Mouse (Mus musculus) retina, postnatal 1 day (tissue): ENCODE measurements around the gene Fxyd4.

Experiments used
- DNase-seq: peaks from one replicate; pipeline ENCODE4 v3.0.0-alpha.2; 2012

The Fxyd4 gene

DNA sequence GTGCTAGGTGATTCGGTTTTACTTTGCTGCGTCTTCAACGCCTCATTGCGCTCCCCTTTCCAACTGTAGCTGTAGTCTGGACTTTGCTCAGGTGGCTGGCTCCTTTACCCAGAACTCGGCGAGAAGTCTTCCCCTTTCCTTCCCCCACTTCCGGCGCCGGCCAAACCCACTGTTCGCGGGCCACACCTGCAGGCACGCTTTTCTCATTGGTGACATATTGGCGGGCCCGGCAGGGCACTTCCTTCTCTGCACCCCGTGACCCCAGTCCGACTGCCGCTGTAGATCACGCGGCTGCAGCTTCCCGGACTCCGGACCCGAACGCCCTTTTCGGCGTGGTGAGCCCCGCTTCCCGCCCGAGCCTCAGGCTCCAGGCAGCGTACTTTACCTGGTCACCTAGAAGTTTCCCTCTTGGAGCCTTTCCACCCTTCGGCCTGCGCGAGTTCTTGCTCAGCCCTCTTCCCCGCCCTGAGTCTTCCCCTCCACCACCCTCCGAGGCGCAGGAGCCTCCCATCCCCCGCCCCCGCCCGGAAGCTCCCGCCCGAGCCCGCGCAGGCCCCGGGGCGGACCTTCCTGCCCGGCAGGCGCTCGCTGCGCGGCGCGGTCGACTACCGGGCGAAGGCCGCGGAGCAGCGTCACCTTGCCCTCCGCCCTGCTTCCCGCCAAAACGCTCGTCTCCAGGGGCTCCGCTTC lies 20.6 kb downstream of the Fxyd4 start:
- DNase-seq = peak; percentile 87

DNA sequence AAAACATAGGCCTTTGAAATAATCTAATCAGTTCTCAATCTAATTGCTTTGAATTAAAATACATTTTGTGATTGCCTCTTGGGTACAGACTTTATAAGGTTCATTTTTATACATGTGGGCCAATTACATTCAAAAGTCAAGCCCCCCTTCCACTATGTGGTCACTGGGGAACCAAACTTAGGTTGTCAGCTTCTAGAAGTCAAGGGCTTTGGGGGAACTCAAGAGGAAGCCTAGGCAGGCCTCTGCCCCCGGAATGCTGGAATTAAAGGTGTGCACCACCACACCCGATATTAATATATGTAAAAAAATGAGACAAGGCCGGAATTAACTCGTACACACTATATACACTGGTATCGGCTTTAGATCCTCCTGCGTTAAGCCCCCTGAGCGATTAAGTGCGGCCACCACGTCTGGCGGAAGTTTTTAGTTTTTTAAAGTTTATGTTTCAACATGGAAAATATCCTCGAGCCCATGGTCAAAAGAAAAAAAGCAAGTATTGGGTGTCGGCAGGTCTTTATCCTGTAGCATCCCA lies 21.2 kb downstream of the Fxyd4 start:
- DNase-seq = no peak

DNA sequence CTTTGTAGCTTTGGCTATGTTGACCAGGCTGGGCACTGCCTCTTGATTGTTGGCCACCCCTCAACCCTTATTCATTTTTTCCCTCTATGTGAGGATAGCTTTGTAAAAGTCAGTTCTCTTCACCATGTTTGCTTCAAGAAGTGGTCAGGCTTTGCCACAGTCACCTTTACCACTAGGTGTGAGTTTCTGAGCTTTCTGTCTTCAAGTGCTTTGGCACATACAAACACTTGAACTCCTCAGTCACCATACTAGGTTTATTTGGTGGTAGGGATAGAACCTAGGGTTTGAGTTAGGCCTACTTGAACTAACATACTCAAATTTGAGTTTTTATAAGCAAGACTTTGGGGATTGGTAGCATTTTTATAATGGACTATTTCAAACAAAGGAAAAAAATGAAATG lies 23.0 kb downstream of the Fxyd4 start:
- DNase-seq = no peak

DNA sequence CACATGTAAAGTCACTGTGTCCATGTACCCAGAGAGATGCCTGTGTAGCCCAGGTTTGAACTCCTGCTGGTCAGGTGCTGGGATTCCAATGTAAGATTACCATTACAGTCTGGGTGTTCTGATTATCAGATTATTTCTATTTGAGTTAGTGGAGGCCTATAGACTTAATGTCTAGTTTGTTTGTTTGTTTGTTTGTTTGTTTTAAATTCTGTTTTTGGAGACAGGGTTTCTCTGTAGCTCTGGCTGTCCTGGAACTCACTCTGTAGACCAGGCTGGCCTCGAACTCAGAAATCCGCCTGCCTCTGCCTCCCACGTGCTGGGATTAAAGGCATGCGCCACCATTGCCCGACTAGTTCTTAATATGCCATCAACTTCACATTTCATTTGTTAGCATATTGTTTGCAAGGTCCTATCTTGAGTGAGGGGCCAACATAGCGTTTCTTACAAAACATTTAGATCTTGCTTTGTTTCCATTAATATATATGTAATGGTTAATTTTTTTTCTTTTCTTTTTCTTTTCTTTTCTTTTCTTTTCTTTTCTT lies 27.3 kb downstream of the Fxyd4 start:
- DNase-seq = no peak

DNA sequence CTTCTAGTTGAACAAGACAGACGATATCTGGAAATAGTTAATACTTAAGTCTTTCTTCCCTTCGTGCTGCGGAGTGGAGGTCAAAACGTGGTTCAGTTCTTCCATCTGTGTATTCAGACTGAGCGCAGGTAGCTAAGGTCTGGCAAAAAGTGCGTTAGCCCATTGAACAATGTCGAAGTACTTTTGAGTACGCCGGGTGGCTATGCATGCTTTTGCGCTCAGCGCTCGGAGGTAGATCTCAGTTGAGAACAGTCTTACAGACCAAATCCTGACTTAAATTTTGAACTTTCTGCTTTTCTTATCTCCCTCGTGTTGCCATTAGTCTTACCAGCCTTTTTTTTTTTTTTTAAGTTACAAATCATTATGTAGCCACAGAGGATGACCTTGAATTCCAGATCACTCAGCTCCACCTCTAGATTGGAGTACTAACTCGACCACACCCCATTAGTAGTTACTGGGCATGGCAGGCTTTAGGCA lies 29.0 kb downstream of the Fxyd4 start:
- DNase-seq = no peak

DNA sequence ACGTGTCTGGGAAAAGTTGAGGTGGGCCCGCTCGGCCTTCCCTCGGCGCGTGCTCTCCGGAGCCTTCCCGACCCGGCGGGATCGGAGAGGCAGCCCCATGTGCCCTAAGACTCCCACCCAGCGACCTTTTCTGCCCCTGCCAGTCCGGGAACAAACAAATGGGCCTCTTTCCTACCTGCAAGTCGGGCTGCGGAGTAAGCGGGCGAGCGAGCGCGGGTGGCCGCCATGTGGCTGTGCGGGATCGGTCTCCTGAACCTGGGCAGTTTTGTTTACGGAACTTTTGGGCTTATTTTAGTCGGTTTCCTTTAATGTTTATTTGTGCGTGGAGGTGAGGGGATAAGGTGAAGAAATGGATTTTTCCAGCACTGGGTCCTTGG lies 29.5 kb downstream of the Fxyd4 start:
- no peak for DNase-seq

DNA sequence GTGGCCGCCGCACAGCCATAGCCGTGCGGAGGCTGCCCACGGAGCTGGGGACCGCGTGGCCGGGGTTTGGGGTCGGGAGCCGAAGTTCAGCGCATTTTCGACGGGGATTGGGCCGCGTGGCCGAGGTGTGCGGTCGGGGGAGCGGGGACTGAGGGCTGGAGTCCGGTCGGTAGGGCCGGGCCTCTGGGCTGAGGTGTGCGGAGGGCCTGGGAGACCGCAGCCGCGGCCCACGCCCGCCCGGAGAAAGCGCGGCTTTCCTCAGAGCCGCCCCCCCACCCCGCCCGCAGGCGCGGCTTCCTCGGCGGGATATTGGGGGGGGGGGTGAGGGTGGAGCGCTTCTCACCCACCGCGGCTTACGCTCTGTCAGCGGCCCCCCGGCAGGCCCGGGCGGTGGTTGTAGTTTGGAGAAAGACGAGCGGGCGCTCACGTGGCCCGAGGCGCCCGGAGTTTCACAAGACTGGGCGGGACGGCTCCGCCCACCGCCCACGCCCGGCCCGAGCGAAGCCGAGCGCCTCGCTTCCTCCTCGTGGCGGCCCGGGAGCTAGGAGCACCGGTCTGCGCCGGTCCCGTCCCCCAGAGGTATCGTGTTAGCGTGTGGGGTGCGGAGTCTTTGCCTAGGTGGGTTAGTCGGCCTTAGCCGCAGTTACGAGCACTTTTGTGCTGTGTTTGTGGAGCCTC lies 30.1 kb downstream of the Fxyd4 start:
- DNase-seq = peak; percentile 87

DNA sequence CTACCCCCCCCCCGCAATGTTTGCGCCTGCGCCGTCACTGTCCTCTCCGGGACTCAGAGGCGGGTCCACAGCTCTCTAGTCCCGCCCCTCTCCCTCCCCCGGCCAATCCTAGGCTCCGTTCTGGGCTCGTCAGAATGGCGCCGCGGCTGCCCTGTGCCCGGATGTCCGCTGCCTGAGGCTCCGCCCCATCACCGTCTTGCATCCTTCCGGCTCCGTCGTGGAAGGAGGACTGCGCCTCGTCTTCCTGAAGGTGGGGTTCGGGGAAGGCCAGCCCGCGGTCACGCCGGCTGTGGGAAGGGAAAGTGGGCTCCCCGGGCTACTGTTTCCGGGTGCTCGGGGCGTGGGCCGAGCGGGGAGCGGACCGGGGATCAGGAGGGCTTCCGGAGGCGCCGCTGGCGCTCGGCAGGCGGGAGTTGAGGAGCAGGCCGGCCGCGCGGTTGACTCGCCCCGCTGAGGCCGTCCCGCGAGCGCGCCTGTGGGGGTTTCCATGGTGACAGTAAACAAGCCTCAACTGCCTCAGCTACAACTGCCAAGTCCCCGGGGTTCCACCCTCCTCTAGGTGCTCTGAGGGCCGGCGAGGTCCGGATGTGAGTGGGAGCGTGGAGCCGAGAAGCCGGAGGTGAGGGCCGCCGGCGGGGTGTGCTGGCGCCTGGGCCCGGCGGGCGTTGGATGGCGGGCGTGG lies 30.8 kb downstream of the Fxyd4 start:
- peak; percentile 98 for DNase-seq

DNA sequence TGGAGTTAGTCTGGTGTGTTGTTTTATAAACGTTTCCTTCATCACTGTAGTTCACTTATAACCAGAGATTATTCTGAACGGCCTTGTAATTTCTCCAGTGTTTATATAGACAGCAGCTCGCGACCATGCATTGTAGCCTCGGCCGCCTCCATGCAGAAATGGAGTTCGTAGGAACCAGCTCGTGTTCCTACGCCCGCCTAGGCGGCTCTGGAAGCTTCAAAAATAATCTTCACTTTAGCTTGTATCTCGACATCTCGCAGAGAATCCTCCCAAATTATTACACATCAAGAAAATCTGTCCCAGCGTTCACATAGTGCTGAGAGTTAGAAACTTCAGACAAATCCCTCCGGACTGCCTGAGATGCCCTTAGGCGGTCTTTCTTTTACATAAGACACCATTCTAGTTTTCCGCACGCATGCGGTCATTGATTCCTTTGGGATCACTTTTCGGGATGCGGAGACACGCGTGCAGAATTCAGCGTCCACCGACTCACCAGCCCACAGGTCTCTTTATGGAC lies 31.4 kb downstream of the Fxyd4 start:
- DNase-seq = no peak

DNA sequence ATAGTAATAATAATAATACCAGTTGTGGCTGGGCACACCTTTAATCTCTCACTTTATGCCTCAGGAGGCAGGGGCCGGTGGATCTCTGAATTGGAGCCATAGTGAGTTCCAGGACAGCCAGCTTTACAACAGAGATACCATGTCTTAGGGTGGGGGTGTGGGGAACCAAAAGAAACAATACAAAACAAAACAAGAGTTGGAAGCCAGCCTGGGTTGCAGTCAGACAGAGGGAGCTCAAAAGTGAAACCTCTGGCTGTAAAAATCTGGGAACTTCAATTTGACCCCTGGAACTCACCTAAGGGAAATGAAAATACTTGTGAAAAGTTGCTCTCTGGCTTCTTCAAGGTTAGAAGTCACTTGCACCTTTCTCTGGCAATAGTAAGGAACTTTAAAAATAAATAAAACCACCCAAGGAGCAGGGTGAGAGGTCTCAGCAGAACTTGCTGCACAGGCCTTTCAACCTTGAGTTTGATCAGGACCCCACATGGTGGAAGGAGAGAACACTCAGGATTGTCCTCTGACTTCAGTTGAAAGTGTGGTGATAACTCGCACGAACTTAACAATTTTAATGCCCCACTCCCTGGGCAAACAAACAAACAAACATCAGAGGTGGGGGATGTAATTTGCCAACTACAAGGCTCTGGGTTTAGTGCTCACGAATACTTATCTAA lies 32.1 kb downstream of the Fxyd4 start:
- no peak for DNase-seq

DNA sequence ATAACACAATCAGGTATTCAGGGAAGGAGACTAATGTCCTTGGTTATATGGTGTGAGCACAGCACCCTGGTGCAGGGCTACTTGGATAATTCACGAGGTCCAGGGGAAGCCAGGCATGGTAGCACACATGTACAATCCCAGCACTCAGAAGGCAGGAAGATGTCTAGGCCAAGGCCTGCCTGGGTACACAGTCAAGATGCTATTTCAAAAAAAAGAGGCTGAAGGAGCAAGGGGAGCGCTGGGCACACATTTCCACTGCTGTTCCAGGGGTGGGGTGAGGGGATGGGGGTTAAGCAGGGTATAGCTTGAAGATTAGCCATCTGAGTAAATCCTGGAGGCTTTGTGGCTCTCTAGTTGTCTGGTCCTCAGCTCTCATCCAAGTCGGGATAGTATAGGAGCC lies 33.7 kb downstream of the Fxyd4 start:
- no peak for DNase-seq

DNA sequence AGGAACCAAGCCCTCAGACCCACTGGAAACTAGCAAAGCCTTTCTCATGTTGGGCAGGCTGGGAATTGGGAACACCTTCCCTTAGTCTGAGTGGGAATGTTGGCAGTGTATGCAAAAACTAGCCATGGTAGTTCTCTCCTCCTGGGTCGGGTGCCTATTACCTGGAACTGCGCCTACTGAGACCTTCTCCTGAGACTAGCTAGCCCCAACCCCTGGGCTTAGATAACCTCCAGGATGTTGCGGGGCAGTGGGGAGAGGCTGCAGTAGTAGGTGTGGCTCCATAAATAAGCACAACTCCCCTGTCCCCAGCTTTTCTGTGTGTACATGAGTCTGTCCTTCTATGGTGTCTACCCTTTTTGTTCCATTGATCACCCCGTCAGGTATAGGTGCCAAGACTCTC lies 34.9 kb downstream of the Fxyd4 start:
- no peak for DNase-seq

DNA sequence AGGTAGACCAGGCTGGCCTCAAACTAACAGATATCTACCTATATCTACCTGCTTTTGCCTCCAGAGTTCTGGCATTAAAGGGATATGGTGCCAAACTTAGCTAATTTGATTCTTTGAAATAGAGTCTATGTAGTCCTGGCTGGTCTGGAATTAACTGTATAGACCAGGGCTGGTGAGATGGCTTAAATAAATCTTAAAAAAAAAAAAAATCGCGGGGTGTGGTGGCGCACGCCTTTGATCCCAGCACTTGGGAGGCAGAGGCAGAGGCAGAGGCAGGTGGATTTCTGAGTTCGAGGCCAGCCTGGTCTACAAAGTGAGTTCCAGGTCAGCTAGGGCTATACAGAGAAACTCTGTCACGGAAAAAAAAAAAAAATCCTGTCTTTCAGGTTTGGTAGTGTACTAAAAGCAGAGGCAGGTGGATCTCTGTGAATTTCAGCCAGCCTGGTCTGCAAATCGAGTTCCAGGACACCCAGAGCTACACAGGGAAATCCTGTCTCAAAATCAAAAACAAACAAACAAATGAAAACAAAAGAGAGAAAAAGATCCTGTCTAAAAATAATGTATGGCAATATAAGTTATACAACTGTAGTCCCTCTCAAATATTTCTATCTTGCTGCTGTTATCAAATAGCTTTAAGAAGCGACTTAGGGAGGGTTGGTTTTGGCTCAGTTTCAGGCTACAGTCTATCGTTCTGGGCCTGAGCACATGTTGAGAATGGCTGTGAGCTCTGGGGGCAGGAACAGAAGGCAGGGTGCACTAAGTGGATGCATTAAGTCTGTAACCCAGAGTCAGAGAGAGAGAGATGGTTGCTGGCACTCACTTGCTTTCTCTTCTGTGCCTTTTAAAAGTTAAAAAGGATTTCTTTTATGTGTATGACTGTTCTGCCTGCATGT lies 35.7 kb downstream of the Fxyd4 start:
- DNase-seq = no peak

DNA sequence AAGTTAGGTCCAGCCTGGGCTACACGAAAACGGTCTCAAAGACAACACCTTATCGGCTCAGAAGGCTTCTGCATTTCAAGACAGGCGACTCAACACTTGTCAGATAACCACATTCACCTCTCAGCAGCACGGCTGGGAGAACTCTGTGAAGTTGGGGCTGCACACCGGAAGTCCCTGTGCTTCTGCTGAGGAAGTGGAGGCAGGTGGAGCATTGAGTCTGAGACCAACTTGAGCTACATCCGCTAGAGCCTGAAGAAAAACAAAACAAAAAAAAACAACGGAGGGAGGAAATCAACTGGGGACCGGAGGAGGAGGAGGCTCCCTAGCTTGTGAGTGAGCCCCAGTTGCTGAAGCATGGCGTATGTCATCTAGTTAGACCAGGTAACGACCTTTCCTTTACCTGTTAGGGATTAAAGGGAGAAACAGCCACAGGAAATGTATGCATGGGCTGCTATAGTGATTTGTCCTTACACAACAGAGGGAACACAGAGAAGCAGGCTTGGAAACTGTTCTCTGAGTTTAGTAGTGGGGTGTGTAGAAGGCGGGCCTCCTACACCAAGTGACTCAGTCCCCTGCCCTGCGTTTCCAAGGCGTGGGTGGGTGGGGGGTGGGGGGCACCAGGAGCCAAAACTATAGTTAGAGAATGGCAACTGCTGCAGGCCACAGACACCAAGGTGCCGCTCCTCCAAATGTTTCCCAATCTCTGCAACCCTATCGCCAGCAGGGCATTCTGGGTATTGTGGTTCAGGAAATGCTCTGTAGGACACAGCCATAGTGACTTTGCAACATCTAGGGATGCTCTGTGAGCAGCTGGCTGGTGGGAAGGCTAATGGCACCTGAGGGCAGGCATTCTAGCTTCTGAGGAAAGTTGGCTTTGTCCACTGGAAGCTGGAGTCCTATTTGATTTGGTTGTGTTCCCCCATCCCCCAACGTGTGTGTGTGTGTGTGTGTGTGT lies 37.1 kb downstream of the Fxyd4 start, which contains the start of gene Hnrnpf:
Gene Hnrnpf, plus strand, starts transcription at position 199 of the 955 bp plus-strand sequence.
- DNase-seq = no peak

DNA sequence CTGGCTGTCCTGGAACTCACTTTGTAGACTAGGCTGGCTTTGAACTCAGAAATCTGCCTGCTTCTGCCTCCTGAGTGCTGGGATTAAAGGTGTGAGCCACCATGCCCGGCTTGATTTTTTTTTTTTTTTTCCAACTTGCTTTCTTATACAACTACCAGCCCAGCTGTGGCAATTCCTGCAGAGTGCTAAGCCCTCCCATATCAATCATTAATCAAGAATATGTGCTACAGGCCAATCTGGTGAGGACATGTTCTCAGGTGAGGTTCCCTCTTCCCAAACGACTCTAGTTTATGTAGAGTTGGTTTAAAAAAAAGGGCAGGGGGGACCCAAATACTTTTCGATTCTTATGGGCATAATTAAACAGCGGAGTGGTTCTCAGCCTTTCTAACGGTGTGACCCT lies 39.7 kb downstream of the Fxyd4 start:
- DNase-seq = no peak

DNA sequence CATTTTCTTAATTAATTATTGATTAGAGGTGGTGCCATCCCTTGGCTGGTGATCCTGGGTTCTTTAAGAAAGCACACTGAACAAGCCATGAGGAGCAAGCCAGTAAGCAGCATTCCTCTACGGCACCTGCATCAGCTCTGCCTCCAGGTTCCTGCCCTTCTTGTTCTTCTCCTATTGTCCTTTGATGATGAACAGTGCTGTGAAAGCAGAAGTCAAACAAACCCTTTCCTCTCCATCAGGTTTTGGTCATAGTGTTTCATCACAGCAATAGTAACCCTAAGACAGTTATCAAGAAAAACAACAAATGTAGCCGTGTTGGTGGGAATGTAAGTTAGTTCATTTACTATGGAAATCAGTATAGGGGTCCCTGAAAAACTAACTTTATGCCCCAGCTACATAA lies 44.1 kb downstream of the Fxyd4 start:
- DNase-seq = no peak

DNA sequence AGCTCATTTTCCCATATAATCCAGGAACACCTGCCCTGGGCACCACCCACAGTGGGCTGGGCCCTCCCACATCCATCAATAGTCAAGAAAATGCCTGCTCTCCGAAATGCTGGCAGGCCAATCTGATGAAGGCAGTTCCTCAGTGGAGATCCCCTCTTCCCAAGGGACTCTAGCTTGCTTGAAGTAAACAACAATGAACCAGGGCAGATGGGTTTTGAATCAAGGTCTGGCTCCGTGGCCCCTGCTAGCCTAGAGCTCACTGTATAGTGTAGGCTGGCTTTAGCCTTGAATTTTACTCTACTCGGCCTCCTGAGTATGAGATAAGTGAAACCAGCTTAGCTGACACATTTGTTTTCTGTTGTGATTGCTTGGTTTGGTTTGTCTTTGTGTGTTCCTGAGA lies 45.1 kb downstream of the Fxyd4 start:
- no peak for DNase-seq

DNA sequence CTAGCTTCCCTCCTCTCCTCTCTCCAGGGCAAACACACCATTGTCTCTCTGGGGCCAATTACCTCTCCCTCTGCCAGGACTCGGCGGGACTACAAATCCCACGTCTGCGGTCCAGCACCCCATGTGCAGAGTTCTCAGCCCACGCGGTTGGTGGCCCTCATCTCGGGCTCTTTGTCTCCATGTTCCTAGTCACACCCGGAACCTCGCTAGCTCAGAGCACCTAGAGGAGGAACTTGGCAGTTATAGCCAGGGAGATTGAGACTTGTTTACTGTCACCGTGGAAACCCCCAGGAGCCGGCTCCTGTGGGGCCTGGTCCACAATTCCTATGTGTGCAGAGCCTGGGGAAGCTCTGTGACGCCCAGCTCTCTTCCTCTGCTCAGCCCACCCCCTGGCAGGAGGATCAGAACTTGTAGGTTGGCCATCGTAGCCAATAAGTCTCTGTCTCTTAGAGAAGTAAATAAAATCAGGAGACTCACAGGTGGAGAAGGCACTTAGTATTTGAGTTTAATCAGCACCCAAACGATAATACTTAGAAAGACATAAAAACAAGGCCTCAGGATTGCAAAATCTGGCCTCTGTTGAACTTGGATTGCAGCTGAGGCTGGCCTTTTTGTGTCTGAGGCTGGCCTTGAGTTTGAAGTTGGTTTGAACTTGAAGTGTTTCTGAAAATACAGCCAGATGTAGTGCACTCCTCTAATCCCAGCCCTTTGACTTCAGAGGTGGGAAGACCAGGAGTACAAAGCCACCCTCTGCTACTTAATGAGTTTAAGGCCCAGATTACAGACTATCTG lies 45.9 kb downstream of the Fxyd4 start:
- peak; percentile 32 for DNase-seq

DNA sequence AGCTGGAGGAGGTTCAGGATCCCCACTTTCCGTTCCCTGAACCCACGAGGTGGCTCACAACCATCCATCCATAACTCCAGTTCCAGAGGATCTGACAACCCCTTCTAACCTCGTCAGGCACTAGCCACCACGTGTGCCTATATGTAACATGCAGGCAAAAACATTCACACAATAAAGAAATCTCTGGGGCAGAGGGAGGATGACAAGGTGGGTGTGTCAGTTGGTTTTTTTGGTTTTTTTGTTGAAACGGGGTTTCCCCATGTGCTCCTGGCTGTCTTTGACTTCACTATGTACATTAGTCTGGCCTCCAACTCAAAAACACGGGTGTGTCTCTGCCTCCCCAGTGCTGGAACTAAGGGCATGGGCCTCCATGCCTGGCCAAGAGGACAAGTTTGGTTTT lies 47.2 kb downstream of the Fxyd4 start:
- DNase-seq = no peak
